Mouse (Mus musculus) CD4-positive, CD25-positive, alpha-beta regulatory T cell, adult 4 months (primary cell): ENCODE results near the gene Cenpa. TPM values are rescaled to one million over a fixed set of nuclear protein-coding genes. Genes with fewer than 3 reads are reported as not detected.
A peak's percentile ranks its signal among the peaks of the same experiment; 100 is the strongest.
"Not testable (repeated sequence)": the region's sequence is repeated elsewhere in the genome, so short reads cannot be mapped to it uniquely, and the experiment has no call there.

ENCODE experiments used
- ATAC-seq: one replicate; pipeline ENCODE4 v1.8.0; 2017
- polyA plus RNA-seq, 2 experiments: library from polyadenylated mRNA; unstranded; fragments of 100-300 nt; shearing (Covaris generic); gene quantifications; one replicate each; pipeline ENCODE4 v1.2.1; 2017

Gene Cenpa
- polyA plus RNA-seq, 2 experiments from 2014 or later = 45.4 to 60.5 TPM

DNA sequence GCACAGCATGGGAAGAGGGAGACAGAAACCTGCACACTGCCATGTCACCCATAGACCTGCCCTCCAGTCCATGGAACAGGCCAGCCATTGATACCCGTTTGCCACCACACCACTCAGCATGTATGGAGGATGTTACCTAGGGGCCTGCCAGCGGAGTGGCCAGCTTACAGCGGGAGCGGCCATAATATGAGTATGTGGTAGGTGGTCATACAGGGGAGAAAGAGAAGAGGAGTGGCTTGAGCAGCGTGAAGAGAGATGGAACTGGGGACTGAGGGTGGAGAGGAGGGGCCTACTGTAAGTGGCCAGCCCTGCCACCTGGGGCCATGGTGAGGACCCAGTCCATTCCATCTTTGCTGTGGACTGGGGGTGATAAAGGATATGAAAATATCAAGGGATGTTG, 15.4 kb downstream of the Cenpa start:
- no peak for ATAC-seq

DNA sequence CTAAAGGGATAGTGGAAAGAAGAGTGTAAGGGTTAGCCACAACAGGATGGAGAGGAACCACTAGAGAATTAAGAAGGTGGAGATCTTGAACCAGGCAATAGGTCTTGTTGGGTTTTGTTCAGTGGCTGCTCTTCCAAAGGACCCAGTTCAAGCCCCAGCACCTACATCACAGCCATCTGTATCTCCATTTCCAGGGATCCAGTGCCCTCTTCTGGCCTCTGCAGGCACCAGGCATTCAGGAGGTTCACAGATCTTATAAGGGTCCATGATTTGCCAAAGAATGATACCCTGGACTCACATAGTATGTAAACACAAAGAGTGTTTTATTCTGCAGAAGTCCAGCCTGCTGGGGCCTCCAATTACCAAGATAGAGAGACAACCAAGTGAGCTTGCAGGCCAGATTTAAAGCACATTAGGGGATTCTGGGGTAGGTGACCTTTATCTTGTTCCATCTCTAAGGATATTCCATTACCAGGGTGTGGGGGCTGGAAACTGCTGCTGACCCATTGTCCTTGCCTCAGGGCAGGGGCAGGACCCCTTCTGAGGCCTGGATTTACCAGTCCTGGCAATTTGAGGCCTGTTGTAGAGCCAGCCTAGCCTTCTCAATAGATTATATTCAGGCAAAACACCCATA, 16.5 kb downstream of the Cenpa start:
- ATAC-seq = no peak

- no peak for ATAC-seq
Observed at GRCm38 (mm10) chr5:30683993-30684392, 17.4 kb downstream of the Cenpa start.

- ATAC-seq = no peak
Observed at GRCm38 (mm10) chr5:30686781-30687180, 20.2 kb downstream of the Cenpa start.

DNA sequence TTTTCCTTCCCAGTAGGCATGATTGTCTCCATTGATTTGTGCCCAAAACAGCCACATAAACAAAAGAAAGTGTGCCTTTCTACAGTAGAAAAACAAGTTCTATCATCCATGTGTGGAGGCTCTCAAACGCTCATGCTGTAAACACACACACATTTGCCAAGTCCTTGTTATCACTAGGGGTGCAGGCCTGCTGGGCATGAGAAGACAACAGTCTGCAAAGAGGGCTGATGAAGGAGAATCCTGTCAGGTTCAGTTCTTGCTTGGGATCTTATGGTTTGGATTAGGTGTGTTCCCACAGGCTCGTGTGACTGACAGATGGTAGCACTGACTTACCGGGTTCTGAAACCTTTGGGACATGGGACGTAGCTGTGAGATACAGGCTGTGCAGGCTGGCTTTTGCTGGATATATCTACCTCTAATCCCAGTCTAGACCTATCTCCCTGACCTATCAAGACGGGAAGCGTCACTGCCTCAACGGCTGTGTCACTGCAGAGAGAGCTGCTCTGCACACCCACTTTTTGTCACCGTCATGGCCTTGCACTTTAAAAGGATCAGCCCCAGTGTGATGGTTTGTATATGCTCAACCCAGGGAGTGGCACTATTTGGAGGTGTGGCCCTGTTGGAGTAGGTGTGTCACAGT, 33.9 kb downstream of the Cenpa start:
- ATAC-seq = no peak

- ATAC-seq = not testable (repeated sequence)
Observed at GRCm38 (mm10) chr5:30701373-30701772, 34.8 kb downstream of the Cenpa start.

- no peak for ATAC-seq
Observed at GRCm38 (mm10) chr5:30701866-30702265, 35.3 kb downstream of the Cenpa start.

DNA sequence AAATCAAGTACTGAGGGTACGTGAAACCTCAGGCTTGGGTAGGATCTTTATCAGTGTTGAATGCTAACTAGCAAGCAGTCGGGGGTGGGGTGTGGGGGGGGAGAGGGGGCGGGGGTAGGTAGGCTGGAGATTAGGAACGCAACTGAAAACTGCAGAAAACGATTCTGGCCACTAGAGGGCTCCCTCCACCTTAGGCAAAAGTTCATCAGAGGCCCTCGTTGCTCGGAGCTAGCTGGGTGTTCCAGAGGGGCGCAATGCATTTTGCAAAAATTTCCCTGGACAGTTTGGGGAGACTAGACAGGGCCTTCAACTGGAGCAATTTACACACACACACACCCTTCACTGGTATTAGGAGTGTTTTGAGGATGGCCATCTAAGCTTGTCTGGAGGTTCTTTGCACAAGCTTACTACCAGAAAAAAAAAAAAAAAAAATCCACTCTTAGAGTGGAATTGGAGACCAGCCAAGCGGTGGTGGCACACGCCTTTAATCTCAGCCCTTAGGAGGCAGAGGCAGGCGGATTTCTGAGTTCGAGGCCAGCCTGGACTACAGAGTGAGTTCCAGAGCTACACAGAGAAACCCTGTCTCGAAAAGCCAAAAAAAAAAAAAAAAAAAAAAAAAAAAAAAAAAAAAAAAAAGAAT, 43.3 kb downstream of the Cenpa start:
- peak; percentile 46 for ATAC-seq

- no peak for ATAC-seq
Observed at GRCm38 (mm10) chr5:30710486-30710885, 43.9 kb downstream of the Cenpa start.

DNA sequence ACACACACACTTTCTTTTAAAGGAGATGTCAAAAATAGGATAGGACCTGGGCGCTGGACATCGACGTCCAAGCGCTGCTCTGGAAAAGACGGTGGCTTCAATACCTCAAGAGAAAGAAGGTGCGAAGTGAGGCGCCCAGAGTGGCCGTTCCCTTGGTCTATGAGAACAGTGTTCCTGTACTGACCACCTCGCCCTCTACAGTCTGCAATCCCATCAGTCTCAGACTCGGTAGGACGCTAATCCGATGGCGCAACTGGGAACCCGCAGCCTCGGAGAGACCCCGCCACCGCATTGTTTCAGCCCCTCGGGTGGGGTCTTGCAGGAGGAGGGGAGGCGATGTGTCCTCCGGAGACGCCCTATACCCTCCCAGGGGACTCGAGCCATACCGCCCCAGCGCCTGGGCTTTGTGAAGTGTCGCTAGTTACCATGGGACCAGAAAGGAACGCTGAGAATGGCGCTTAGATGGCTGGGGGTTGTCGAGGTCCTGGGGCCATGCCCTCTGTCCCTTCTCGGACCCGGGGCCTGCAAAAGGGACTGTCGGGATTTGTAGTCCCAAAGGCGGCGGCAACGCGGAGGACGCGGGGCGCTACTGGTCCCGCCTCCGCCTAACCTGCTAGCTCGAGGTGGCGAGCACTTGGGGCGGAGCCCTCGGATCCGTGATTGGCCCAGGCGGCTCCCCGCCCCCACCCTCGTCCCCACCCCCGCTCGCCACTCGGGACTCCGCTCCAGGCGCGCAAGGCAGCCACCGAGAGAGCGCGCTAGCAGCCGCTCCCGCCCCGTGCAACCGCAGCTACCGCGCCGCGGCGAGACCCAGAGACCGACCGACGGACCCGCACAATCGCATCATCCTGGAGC, 44.8 kb downstream of the Cenpa start, which contains the start of gene Dpysl5:
Gene Dpysl5, plus strand, starts transcription at position 418 of the 855 bp plus-strand sequence.
- peak; percentile 64 for ATAC-seq

DNA sequence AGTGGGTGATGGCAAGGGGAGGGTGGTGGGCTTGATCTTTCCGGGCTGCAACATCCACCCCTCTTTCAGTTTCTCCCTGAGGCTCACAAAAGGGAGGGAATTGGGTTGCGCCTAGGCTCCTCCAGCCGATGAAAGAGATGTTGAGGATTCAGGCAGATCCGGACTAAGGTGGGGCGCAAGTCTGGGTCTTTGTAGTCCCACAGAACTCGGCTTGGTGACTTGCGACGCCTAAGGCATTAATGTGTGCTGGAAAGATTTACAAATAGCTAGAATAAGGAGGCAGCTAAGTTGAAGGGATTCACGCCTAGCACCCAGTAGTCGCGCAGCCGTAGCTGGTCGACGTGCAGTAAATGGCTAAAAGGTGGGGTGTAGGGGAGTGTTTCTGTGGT, 45.4 kb downstream of the Cenpa start:
- ATAC-seq = peak; percentile 9

- ATAC-seq = no peak
Observed at GRCm38 (mm10) chr5:30712441-30713298, 46.1 kb downstream of the Cenpa start.

DNA sequence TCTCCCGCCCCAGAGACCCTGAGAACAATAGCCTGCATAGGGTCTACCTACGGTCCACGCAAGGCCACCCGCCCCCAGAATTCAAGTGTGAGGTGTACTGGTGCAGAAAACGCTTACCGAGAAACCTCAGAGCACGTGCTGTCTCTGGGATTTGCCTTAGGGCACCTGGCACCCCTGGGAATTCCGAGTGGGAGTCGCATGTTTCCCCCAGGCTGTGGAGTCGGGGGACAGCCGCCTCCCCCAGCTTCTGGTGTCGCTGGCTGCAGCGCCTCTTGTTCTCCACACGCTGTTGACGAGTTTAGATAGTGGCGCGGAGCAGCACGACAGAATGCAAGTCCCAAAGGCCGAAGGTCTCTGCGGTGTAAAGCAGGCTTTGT, 46.7 kb downstream of the Cenpa start:
- no peak for ATAC-seq

GRCm38 (mm10) chr5:30713691-30714090, 47.1 kb downstream of the Cenpa start:
- no peak for ATAC-seq

GRCm38 (mm10) chr5:30716311-30716710, 49.7 kb downstream of the Cenpa start:
- no peak for ATAC-seq

- no peak for ATAC-seq
Observed at GRCm38 (mm10) chr5:30717506-30717905, 50.9 kb downstream of the Cenpa start.

DNA sequence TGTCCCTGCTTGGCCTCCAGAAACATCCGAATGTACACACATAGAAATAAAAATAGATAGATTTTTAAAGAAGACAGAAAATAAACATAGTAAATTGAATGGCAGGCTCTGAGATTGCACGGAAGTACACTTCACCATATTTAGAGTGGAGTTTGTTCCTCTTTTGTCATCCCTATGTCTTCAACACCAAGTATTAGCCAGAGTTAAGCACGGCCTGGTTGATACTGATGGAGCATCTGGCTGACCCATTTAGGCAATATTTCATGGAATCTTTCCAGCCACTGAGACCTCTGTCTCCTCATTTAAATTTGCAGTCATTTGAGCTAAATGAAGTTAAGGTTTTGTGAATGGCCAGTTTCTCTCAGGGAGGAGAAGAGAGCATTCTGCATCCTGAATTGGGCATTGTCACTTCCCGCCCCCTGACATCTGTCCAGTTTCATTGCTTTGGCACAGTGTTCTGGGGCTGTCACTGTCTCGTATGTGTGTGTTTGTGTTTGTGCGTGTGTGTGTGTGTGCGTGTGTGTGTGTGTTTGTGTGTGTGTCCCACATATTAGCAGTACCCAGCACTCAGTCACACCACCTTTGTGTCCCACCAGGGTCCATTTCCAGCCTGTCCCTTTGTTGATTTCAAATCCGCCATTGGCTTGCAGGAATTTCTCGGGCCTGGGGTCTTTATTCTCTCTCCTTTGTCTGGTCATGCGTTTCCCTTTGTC, 51.6 kb downstream of the Cenpa start:
- ATAC-seq = no peak

GRCm38 (mm10) chr5:30721935-30722334, 55.4 kb downstream of the Cenpa start:
- ATAC-seq = no peak
